Mouse (Mus musculus): ENCODE measurements around the gene Zfp865. TPM values are rescaled to one million over a fixed set of nuclear protein-coding genes. Genes with fewer than 3 reads are reported as not detected.
"Not testable (repeated sequence)": the region's sequence is repeated elsewhere in the genome, so short reads cannot be mapped to it uniquely, and the experiment has no call there.

The Zfp865 gene
- total RNA-seq, 2 experiments from 2014 or later: 12.4 to 13.2 TPM

DNA sequence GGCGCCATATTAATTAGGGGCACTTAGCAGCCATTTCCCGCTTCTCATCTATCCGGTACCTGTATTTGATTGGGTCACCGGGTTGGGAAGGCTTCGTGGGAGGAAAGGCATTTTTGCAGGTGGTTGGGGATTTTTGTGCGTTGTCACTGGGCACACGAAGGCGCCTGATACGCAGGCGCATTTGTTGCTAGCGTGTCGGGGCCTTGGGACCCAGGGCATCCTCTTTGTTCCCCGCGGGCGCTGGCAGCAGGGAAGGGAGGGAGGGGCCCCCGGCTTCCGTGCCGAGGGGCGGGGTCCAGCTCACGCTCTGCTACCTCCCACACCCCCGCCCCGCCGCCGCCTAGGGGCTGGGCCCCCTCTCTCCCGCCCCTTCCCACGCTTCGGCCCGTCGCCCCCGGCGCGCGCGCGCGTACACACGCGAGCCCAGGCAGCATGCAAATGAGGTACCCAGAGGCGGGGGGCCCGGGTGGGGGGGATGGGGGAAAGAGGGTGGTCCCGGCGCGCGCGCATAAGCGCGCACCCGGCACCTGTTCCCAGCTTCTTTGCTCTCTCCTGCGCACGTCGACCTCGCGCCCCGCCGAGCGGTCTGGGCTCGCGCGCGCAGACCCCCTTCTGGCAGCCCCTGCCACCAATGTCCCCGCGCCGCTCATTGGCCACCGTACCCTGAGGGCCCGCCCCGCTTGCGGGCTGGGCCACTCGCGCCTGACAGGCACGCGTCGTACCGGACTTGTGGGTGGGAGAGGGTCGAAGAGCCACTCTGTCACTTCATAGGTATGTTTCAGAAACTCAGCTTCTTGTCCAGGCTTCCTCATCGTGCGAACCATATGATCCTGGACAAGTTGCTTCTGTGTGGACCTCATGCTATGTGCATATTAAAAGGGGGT lies 4.8 kb upstream of the Zfp865 start, which contains the start of gene Gm44973:
Gene Gm44973 (plus strand): TSS at position 379 of the 884 bp plus-strand sequence.
- DNase-seq (ENCODE audit: low spot score): peak; percentile 89

DNA sequence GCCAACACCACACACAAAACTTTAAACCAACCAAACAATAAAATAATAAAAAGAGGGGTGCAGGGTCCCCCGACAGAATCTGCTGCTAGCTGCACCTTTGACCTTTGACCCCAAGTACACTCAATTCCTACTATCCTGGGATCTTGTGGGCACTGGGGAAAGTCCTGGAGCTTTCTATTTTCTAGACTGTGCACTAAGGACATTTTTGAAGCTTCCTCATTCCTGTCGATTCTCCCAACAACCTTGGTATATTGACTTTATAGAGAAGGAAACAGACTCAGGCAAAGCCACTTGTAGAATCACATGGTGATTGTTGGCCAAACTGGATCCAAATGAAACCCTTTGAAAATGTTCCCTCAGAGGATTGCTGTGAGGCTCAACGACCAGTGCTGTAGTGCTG lies 4.1 kb upstream of the Zfp865 start:
- no peak for DNase-seq (ENCODE audit: low spot score)

DNA sequence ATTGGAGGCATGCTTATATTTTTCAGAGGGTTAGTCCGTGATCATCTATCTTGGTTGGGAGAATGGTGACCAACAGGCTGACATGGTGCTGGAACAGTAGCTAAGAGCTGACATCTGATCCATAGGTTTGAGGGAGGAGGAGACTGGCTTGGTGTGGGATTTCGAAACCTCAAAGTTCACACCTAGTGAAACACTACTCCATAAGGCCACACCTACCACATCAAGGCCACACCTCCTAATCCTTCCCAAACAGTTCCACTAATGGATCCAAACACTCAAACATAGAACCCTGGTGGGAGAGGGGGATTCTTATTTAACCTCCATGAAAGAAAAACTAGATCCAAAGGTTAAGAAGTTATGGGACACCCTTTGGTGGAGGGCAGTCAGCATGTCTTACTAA lies 3.3 kb upstream of the Zfp865 start:
- no peak for DNase-seq (ENCODE audit: low spot score)

DNA sequence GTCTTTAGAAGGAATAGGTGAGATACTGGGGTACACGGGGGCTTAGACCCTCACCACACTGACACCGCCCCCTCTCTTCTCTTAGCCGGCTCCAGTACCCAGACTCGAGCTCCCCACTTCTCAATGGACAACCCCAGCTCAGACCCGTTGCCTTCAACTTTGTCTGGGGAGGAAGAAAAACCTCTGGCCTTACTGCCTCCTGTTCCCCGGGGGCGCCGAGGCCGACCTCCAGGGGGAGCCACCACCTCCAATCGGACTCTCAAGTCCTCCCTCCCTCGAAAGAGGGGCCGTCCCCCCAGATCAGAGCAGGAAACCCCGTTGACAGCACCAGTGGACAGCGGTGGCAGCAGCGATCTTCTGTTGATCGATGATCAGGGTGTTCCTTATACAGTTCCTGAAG lies 2.8 kb upstream of the Zfp865 start:
- DNase-seq (ENCODE audit: low spot score): no peak

DNA sequence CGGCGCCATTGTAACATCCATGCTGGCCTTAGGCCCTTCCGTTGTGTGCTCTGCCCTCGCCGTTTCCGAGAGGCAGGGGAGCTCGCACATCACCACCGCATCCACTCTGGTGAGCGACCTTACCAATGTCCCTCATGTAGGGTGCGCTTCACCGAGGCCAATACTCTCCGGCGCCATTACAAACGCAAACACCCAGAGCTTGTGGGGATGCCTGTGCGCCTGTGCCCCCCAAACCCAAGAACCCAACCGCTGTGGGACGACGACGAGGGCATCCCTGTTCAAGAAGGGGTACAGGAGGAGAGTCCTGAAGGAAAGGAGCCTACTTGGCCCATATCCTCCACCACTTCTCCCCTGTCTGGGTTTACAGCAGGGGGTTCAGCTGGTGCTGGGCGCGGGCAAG lies 2.2 kb upstream of the Zfp865 start:
- DNase-seq (ENCODE audit: low spot score): no peak

DNA sequence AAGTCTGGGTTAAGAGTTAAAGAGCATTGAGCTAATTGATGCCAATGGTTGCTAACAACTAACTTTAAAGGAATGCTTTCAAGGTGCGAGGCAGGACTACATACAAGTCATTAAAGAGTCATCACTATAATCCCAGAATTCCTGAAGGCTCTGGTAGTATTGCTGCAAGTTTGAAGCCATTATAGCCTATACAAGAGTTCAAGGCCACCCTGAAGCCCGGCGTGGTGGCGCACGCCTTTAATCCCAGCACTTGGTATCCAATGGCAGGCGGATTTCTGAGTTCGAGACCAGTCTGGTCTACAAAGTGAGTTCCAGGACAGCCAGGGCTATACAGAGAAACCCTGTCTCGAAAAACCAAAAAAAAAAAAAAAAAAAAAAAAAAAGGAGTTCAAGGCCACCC lies 600 bp upstream of the Zfp865 start:
- not testable (repeated sequence) for DNase-seq (ENCODE audit: low spot score)

DNA sequence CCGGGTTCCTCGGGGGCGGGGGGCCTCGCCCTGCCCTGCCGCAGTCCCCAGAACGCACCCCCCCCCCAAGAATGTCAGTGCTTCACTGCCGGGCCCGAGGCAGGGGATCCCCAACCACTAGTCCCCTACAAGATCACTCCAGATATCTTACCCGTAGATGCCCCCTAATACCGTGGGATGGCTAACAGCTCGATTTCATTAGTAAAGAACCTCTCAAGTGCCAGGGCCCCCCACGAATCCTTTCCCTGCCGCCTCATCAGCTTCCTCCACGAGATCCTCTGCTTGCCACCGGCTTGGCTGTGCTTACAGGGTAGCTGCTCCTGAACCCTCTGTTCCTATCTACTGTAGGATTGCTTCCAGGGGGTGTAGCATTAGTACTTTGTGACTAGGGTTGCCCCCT lies 509 bp downstream of the Zfp865 start:
- peak; percentile 27 for DNase-seq (ENCODE audit: low spot score)

DNA sequence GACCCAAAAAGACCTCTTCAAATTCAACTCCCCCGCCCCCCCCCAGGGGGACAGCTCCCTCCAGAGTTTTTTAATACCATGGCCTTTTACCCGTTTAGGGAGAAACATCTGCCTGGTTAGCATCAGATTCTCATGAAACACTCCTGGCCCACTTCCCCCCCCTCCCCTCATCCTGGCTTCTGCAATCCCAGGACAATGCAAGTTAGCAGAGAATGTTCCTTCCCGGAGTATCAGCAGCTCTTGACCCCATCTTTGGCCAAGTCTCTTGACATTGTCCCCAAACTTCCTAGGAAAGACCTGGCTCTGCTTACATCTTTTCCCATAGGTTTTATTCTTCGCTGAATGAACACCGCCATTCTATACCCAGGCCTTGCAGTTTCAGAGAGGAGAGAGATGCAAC lies 1.0 kb downstream of the Zfp865 start:
- no peak for DNase-seq (ENCODE audit: low spot score)

DNA sequence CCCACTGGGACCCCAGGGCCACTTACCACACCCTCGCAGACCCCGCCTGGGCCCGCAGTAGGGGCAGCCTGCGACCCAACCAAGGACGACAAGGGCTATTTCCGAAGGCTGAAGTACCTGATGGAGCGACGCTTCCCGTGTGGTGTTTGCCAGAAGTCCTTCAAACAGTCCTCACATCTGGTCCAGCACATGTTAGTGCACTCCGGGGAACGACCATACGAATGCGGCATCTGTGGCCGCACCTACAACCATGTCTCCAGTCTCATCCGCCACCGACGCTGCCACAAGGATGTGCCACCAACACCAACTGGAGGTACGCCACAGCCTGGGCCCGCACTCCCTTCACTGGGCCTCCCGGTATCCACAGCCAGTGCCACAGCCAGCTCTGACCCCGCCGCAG lies 9.4 kb downstream of the Zfp865 start:
- DNase-seq (ENCODE audit: low spot score): no peak

DNA sequence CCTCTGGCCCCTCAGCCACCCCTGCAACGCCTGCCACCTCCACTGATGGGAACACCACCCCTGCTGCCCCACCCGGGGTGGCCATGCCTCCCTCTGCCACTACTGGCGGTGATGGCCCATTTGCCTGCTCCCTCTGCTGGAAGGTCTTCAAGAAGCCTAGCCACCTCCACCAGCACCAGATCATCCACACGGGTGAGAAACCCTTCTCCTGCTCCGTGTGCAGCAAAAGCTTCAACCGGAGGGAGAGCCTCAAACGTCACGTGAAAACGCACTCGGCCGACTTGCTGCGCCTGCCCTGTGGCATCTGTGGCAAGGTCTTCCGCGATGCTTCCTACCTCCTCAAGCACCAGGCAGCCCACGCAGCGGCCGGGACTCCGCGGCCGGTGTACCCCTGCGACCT lies 9.8 kb downstream of the Zfp865 start:
- no peak for DNase-seq (ENCODE audit: low spot score)

DNA sequence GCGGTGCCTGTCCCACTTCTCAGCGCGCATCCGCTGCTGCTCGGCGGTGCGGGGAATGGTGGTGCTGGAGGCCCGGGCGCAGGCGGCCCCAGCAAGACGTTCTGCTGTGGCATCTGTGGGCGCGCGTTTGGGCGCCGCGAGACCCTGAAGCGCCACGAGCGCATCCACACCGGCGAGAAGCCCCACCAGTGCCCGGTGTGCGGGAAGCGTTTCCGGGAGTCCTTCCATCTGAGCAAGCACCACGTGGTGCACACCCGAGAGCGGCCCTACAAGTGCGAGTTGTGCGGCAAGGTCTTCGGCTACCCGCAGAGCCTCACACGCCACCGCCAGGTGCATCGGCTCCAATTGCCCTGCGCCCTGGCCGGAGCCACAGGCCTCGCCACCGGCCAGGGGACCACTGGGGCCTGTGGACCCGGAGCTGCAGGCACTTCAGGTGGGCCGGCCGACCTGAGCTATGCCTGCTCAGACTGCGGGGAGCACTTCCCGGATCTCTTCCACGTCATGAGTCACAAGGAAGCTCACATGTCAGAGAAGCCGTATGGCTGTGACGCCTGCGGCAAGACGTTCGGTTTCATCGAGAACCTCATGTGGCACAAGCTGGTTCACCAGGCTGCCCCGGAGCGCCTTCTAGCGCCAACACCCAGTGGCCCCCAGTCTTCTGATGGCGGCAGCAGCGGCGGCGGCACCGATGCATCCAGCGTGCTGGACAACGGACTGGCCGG lies 10.5 kb downstream of the Zfp865 start:
- no peak for DNase-seq (ENCODE audit: low spot score)

DNA sequence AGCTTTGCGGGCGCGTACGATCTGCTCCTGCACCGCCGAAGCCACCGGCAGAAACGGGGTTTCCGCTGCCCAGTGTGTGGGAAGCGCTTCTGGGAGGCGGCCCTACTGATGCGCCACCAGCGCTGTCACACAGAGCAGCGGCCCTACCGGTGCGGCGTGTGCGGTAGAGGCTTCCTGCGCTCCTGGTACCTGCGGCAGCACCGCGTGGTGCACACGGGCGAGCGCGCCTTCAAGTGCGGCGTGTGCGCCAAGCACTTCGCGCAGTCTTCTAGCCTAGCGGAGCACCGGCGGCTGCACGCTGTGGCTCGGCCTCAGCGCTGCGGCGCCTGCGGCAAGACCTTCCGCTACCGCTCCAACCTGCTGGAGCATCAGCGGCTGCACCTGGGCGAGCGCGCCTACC lies 11.3 kb downstream of the Zfp865 start:
- no peak for DNase-seq (ENCODE audit: low spot score)

DNA sequence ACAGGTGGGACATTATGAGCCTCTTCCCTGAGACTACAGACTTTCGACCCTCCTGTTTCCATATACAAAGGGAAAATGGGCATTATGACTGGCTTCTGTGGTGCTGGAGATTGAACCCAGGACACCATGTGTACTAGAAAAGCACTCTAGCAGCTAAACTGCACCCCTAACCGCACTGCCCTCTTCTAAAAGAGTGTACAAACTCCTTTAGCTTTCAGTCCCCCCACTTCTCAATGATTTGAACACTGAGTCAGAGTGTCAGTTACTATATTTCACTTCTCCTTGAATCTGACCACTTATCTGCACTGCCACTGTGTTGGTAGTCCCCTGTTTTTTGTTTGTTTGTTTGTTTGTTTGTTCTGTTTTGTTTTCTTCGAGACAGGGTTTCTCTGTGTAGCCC lies 13.6 kb downstream of the Zfp865 start, which contains the start of gene 4632433K11Rik:
Gene 4632433K11Rik (plus strand): TSS at position 301 of the 400 bp plus-strand sequence.
- no peak for DNase-seq (ENCODE audit: low spot score)

DNA sequence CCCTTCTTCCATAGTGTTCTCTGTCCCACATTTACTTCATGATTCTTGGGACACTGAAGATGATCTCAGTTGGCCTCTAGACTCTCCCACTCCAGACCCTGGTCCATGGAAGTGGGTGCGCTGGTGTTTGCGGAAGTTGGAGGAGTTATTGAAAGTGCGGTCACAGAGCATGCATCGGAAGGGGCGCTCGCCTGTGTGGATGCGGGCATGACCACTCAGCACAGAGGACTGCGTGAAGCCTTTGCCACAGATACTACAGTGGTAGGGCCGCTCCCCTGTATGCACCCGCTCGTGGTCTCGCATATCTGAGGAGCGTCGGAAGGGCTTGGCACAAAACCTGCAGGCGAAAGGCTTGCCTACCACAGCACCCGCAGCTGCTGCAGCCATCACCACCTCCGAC lies 15.5 kb downstream of the Zfp865 start:
- no peak for DNase-seq (ENCODE audit: low spot score)

DNA sequence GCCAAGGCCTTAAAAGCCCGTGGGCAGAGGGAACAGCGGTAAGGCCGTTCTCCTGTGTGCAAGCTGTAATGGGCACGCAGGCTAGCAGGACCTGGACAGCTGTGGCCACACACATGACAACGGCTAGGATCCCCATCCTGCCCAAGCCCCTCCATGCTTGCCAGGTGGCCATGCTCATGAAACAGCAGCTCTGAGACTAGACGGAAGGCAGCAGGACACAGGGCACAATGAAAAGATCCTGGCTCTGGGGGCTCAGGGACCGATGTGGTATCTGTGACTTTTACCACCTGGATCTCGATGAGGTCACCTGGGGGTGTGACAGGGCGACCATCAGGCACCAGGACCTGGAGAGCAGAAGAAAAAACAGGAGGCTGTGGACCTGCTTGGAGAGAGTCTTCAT lies 16.0 kb downstream of the Zfp865 start:
- no peak for DNase-seq (ENCODE audit: low spot score)

DNA sequence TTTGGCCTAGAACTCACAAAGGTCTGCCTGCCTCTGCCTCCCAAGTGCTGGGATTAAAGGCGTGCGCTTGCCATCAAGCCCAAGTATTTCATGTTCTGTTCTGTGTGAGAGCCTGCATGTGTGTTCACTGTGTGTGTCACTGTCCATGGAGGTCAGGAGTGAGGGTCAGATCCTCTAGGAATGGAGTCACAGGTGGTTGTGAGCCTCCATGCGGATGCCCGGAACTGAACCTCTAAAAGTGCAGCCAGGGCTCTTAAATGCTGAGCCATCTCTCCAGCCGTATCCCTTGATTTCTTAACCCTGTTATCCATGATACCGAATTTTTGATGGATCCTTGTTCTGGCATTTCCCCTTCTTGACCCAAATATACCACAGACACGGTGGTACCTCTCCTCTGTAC lies 16.9 kb downstream of the Zfp865 start:
- no peak for DNase-seq (ENCODE audit: low spot score)

DNA sequence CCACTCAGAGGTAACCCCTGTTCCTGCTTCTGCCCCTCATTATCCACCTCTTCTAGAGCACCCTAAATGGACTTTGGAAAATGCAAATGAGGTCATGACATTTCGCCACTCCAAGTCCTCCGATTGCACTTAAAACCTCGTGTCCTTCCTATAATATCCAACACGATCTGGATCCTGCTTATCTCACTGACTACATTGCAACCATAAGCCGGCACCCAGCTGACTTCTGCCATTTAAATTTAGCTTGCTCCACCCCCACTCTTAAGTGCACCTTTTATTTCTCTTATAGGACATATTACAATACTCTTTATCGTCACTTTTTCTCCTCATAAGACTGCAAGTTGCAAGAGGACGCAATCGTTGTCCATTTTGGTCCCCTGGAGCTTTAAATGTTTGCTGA lies 17.3 kb downstream of the Zfp865 start:
- DNase-seq (ENCODE audit: low spot score): no peak

DNA sequence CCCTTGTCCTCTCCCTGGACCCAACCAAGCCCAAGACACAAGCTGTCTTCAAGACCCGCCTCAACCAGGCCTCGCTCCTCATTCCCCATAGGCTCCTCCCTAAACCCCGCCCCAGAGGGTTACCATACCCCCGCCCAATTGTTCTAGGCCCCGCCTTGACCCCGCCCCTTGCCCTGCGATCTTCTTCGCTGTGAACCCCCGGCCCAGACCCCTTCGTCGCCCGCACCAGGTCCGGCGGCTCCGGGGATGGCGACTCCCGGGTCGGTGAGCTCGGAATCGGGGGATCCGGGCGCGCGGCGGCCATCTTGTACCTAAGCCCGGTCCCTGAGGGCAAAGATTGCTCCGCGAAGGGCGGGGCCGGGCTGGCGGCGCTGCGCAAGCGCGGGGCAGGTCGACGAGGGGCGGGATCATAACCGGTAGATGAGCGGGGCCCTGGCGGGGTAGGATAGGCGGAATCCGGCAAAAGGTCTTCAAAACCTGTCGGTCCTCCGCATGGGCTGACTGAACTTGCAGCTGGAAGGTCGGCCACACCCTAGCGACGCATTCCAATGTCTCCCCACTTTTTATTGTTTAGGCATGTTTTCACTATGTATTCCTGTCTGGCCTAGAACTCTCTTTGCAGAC lies 18.0 kb downstream of the Zfp865 start, which contains the start of gene Zfp784:
Gene Zfp784 (minus strand): TSS at position 338 of the 624 bp plus-strand sequence.
- peak; percentile 94 for DNase-seq (ENCODE audit: low spot score)

DNA sequence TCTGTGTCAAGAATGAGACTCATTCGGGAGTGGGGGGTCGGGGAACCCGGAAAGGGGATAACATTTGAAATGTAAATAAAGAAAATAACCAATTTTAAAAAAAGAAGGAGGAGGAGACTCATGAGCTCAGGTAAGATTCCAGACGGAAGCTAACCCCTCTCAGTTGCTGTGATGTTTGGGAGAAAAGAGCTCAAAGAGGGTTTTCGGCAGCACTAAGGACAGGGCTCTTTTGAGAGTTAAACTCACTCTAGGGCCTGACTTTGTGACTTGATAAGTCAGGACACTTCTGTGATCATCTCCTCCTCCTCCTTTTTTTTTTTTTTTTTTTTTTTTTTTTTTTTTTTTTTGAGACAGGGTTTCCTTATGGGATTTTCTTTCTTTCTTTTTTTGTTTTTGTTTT lies 18.8 kb downstream of the Zfp865 start:
- no peak for DNase-seq (ENCODE audit: low spot score)

DNA sequence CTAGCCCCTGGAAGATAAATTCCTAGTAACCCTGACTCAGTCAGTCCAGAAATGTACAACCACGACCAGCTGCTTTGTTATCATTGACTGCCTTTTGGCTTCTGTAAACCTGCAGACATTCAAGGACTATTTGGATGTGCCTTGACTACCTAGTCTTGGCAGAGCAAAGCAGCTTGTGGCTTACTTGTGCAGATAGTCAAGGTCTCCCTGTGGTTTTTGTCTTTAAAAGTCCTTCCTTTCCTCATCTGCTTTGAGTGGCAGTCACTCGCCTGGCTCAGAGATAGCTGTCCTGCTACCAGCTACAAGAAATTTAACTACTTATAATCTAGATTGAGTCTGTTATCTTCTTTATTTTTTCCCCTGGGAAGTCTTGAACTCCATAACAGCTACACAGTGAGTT lies 24.8 kb downstream of the Zfp865 start:
- DNase-seq (ENCODE audit: low spot score): no peak

DNA sequence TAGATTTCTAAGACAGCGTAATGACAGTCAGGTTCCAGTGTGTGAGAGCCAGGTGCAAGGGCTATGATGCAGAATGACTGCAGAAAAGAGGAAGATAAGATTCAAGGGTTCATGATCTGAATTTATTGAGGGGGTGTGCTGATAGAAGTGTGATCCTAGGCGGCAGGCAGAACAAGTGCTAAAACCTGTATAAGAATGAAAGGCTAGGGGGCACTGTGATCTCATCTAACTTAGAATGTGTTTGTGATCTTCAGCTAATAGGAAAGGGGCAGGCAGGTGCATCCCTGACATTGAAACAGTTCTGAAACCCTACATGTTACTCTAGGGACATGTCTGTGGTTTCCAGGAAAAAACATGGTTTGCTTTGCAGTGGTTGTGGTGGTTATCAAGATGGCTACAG lies 25.9 kb downstream of the Zfp865 start:
- no peak for DNase-seq (ENCODE audit: low spot score)

DNA sequence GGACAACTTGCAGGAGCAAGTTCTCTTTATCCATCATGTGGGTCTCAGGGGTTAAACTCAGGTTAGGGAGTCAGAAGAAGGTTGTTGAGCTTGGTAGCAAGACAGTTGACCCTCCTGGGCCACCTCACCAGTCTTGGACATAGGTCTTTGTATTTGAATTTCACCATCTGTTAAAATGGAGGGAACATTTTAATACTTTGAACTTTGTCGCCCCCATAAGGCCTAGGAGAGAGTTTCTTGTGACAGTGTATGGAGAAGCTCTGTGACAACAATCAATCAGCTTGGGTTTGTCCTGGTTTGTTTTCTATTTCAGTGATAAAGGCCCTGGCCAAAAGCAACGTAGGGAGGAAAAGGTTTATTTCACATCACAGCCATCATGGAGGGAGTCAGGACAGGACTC lies 27.1 kb downstream of the Zfp865 start:
- DNase-seq (ENCODE audit: low spot score): peak; percentile 40

Data from gastrocnemius, adult 18-20 months (tissue).